10 mouse cellular contexts compared by ENCODE assay signal in the genomic region with DNA sequence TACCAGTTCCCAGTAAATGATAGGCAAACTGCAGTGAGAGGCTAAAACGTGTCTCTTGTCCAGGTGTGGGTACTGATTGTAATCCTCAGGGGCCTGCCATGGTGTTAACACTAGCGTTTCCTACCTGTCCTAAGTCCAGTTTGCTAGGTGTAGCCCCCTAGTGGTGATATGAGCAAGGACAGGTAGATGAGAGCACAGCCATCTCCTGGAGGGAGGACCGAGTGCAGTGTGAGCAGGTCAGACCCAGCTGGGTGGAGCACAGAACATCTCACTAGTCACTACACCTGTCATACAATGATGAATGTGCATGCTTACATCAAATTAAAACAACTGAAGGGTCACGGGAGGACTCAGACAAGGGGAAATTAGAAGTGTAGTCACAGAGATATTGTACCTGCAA.
A peak's percentile ranks its signal among the peaks of the same experiment; 100 is the strongest.
DNase-seq lines count a peak whose midpoint lies in the region; ATAC-seq and TF ChIP-seq lines count a peak whose summit lies in the region.
"Had no signal": no experiment of that assay in that cellular context is flagged by ENCODE, and none has a peak within 500 bp of the region (broad histone marks: within the 10 kb centered on the region; RNA-seq: fewer than 3 reads in every experiment).

No protein-coding gene starts in this region.

- TF ChIP-seq EP300 in CH12.LX (IDR thresholded peaks at IDR 0.05; ENCODE audit: low read length), result no peak

- H3K4me1 ChIP-seq in hindbrain, embryonic 15.5 days (replicated peaks), result peaks cover 8% of the 10 kb centered on the region; the same call in 1 of the 2 replicates
- peaks cover 10% of the 10 kb centered on the region; the same call in 1 of the 2 replicates for H3K4me1 ChIP-seq in hindbrain, embryonic 10.5 days (replicated peaks)
- H3K4me1 ChIP-seq in CH12.LX (ENCODE audit: control insufficient read depth in 1 of 2, insufficient read depth in 2 of 2), result peaks cover 4 to 26% of the 10 kb centered on the region in 2 experiments; a peak in 3 of 4 replicates
- H3K4me1 ChIP-seq: embryonic facial prominence, embryonic 13.5 days had no signal

- no peak overlapping the region for H3K4me2 ChIP-seq in hindbrain, embryonic 15.5 days
- no peak overlapping the region for H3K4me2 ChIP-seq in CH12.LX (ENCODE audit: insufficient read depth, low read depth, poor library complexity, severe bottlenecking)
- H3K4me2 ChIP-seq: embryonic facial prominence, embryonic 13.5 days; limb, embryonic 13.5 days had no signal

- no peak overlapping the region for H3K4me3 ChIP-seq in hindbrain, embryonic 15.5 days
- no peak overlapping the region for H3K4me3 ChIP-seq in hindbrain, embryonic 10.5 days
- H3K4me3 ChIP-seq in CH12.LX (replicated peaks in 1 of 3; ENCODE audit: low read depth in 2 of 3, low read length in 2 of 3, poor library complexity in 1 of 3), result no peak overlapping the region
- H3K4me3 ChIP-seq: embryonic facial prominence, embryonic 13.5 days; limb, embryonic 13.5 days had no signal

- no peak for TF ChIP-seq POLR2A in CH12.LX (IDR thresholded peaks at IDR 0.05; ENCODE audit: low read depth, low read length)

- dilution Hi-C loops in CH12.LX (cut with MboI; ENCODE audit: extremely low pct_ligation_motif_present, extremely low pct_unique_long_range_greater_than_20kb, low sequenced_read_pairs), result no loop called here

- H3K79me2 ChIP-seq in CH12.LX (replicated peaks; ENCODE audit: control insufficient read depth, extremely low read depth, insufficient read depth, poor library complexity, severe bottlenecking), result no peaks in the 10 kb centered on the region

- H3K27me3 ChIP-seq in hindbrain, embryonic 15.5 days, result no peaks in the 10 kb centered on the region
- H3K27me3 ChIP-seq in hindbrain, embryonic 10.5 days (ENCODE audit: insufficient read depth, poor library complexity, severe bottlenecking), result no peaks in the 10 kb centered on the region
- no peaks in the 10 kb centered on the region for H3K27me3 ChIP-seq in CH12.LX (replicated peaks)
- H3K27me3 ChIP-seq: embryonic facial prominence, embryonic 13.5 days; limb, embryonic 13.5 days had no signal

- in situ Hi-C loops in CH12.LX (cut with MboI; ENCODE audit: low pct_ligation_motif_present, low pct_unique_long_range_greater_than_20kb, low sequenced_read_pairs), result no loop called here

- H3K27ac ChIP-seq in hindbrain, embryonic 15.5 days (replicated peaks), result no peak overlapping the region
- H3K27ac ChIP-seq in hindbrain, embryonic 10.5 days, result no peak overlapping the region
- no peak overlapping the region for H3K27ac ChIP-seq in CH12.LX (ENCODE audit: insufficient read depth, low read depth)
- H3K27ac ChIP-seq: embryonic facial prominence, embryonic 13.5 days; limb, embryonic 13.5 days had no signal

- TF ChIP-seq RAD21 in CH12.LX (IDR thresholded peaks at IDR 0.05; ENCODE audit: low read depth, low read length), result peak; percentile 70

- H3K9ac ChIP-seq in hindbrain, embryonic 15.5 days, result no peak overlapping the region
- no peak overlapping the region for H3K9ac ChIP-seq in CH12.LX (ENCODE audit: insufficient read depth, low read depth)
- H3K9ac ChIP-seq: embryonic facial prominence, embryonic 13.5 days; limb, embryonic 13.5 days had no signal

- ATAC-seq in hindbrain, embryonic 15.5 days (ENCODE audit: low FRiP score, low read depth), result 0 out of 2 replicates have a peak, but pooled peaks have one; percentile 30
- ATAC-seq in activated CD4-positive, CD25-positive, alpha-beta regulatory T cell, adult 4 months, result peak; percentile 67

- no peaks in the 10 kb centered on the region for H3K9me3 ChIP-seq in hindbrain, embryonic 15.5 days
- no peaks in the 10 kb centered on the region for H3K9me3 ChIP-seq in hindbrain, embryonic 10.5 days
- no peaks in the 10 kb centered on the region for H3K9me3 ChIP-seq in CH12.LX (replicated peaks; ENCODE audit: low read length)
- H3K9me3 ChIP-seq: embryonic facial prominence, embryonic 13.5 days; limb, embryonic 13.5 days had no signal

- DNase-seq in hindbrain, embryonic 10.5 days (ENCODE audit: low spot score), result no peak
- DNase-seq in CH12.LX (ENCODE audit: extremely low read depth), result peak; percentile 58
- DNase-seq in lung, postnatal 14 days, result peak; percentile 9
- no peak for DNase-seq in right cerebral cortex, adult 18-20 months
- DNase-seq in ovary, postnatal 36 days (ENCODE audit: low spot score), result no peak
- no peak for DNase-seq in layer of hippocampus, postnatal 36 days

- TF ChIP-seq CTCF in CH12.LX (conservative IDR thresholded peaks at IDR 0.05 in 1 of 2, IDR thresholded peaks at IDR 0.05 in 1 of 2; ENCODE audit: low read depth in 2 of 2, low read length in 2 of 2), result peak; percentile 82 to 88

- WGBS in hindbrain, embryonic 15.5 days, result 79% methylated on average over 4 of the region's 4 CpGs
- 74% methylated on average over 4 of the region's 4 CpGs for WGBS in hindbrain, embryonic 10.5 days

- no peaks in the 10 kb centered on the region for H3K36me3 ChIP-seq in hindbrain, embryonic 15.5 days
- H3K36me3 ChIP-seq in hindbrain, embryonic 10.5 days, result no peaks in the 10 kb centered on the region
- H3K36me3 ChIP-seq in CH12.LX (replicated peaks in 1 of 2; ENCODE audit: control insufficient read depth in 1 of 2, insufficient read depth in 1 of 2, low read length in 1 of 2), result no peaks in the 10 kb centered on the region
- H3K36me3 ChIP-seq: embryonic facial prominence, embryonic 13.5 days; limb, embryonic 13.5 days had no signal

TF ChIP-seq in CH12.LX, 34 proteins besides CTCF, POLR2A, EP300 and RAD21:
- 0 out of 2 replicates have a peak, but pooled peaks have one; percentile 23 for TF ChIP-seq MYC (IDR thresholded peaks at IDR 0.05; ENCODE audit: low read depth, low read length)
- TF ChIP-seq JUND (conservative IDR thresholded peaks at IDR 0.05; ENCODE audit: low read depth, low read length), result 0 out of 2 replicates have a peak, but pooled peaks have one; percentile 23
- TF ChIP-seq KAT2A (IDR thresholded peaks at IDR 0.05; ENCODE audit: insufficient replicate concordance, low read length), result no peak
- 0 out of 2 replicates have a peak, but pooled peaks have one; percentile 19 for TF ChIP-seq HCFC1 (IDR thresholded peaks at IDR 0.05; ENCODE audit: low read depth, low read length)
- no peak for TF ChIP-seq MAZ (IDR thresholded peaks at IDR 0.05; ENCODE audit: low read depth, low read length)
- no peak for TF ChIP-seq MAFK (IDR thresholded peaks at IDR 0.05; ENCODE audit: insufficient replicate concordance, low read length)
- TF ChIP-seq JUN (IDR thresholded peaks at IDR 0.05; ENCODE audit: insufficient read depth, low read depth, low read length), result no peak
- TF ChIP-seq SMC3 (IDR thresholded peaks at IDR 0.05; ENCODE audit: low read depth, low read length), result peak; percentile 91
- no peak for TF ChIP-seq PAX5 (IDR thresholded peaks at IDR 0.05; ENCODE audit: low read length)

Comparison
In these comparisons a context has a peak if more than half of its experiments do, and no peak if none do; other contexts are left out.
1. DNase-seq: peak in CH12.LX (single experiment) and lung, postnatal 14 days (single experiment); none in hindbrain, embryonic 10.5 days (single experiment), right cerebral cortex, adult 18-20 months (single experiment), ovary, postnatal 36 days (single experiment) and layer of hippocampus, postnatal 36 days (0 of 2).